Mouse (Mus musculus): ENCODE results near the gene Pcdh15. TPM values are rescaled to one million over a fixed set of nuclear protein-coding genes. Genes with fewer than 3 reads are reported as not detected.
A peak's percentile ranks its signal among the peaks of the same experiment; 100 is the strongest.

The Pcdh15 gene
- total and polyA plus RNA-seq, 2 experiments from 2014 or later, result 9.8 to 38.2 TPM

GRCm38 (mm10) chr10:74203650-74204049 lies 1104.5 kb downstream of the Pcdh15 start:
- Histone ChIP-seq H3K36me3 (ENCODE audit: insufficient read depth, low read length) (no peaks in the 10 kb centered on the region), H3K27ac (ENCODE audit: low read depth, low read length) (no peak overlapping the region), H3K9ac (replicated peaks; ENCODE audit: low read length, poor library complexity, severe bottlenecking) (no peak overlapping the region), H3K27me3 (ENCODE audit: insufficient read depth, low read length) (no peaks in the 10 kb centered on the region), H3K9me3 (ENCODE audit: low read length) (no peaks in the 10 kb centered on the region), H3K4me2 (ENCODE audit: low read depth, low read length, poor library complexity, severe bottlenecking) (no peak overlapping the region), H3K4me1 (ENCODE audit: insufficient read depth, low read length) (no peaks in the 10 kb centered on the region), H3K4me3 (ENCODE audit: low read depth, low read length) (no peak overlapping the region)
- ATAC-seq (ENCODE audit: low FRiP score), result no peak
- peak; percentile 89 for TF ChIP-seq CTCF (IDR thresholded peaks at IDR 0.05)
- peak; percentile 74 for DNase-seq (ENCODE audit: low spot score)

DNA sequence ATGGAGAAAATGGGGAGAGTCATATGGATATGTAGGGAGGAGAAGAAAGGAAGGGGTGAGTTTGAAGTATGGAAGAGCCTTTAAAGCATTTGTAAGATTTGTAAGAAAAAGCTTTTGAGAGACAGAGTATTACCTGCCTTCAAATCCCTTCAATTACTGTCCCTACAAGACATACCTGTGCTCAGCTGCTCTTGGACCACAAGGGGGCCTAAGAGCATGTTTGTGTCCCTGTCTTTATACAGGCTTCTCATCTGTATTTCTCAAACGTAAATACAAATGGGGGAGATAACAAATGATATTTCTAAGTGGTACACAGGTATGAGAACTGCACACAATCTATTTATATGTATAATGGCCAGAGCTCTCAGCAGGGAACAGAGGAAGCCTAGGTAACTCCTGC lies 1118.1 kb downstream of the Pcdh15 start:
- TF ChIP-seq CTCF (IDR thresholded peaks at IDR 0.05), result peak; percentile 30
- DNase-seq (ENCODE audit: low spot score) (peak; percentile 4), ATAC-seq (ENCODE audit: low FRiP score) (no peak)
- Histone ChIP-seq H3K36me3 (ENCODE audit: insufficient read depth, low read length) (no peaks in the 10 kb centered on the region), H3K27ac (ENCODE audit: low read depth, low read length) (no peak overlapping the region), H3K9ac (replicated peaks; ENCODE audit: low read length, poor library complexity, severe bottlenecking) (no peak overlapping the region), H3K27me3 (ENCODE audit: insufficient read depth, low read length) (no peaks in the 10 kb centered on the region), H3K4me3 (ENCODE audit: low read depth, low read length) (no peak overlapping the region), H3K4me2 (ENCODE audit: low read depth, low read length, poor library complexity, severe bottlenecking) (no peak overlapping the region), H3K4me1 (ENCODE audit: insufficient read depth, low read length) (no peaks in the 10 kb centered on the region), H3K9me3 (ENCODE audit: low read length) (no peaks in the 10 kb centered on the region)
- WGBS, result 43% methylated on average over 1 of the region's 1 CpGs

- Histone ChIP-seq H3K27ac (ENCODE audit: low read depth, low read length) (no peak overlapping the region), H3K27me3 (ENCODE audit: insufficient read depth, low read length) (no peaks in the 10 kb centered on the region), H3K4me1 (ENCODE audit: insufficient read depth, low read length) (no peaks in the 10 kb centered on the region), H3K9me3 (ENCODE audit: low read length) (no peaks in the 10 kb centered on the region), H3K4me3 (ENCODE audit: low read depth, low read length) (no peak overlapping the region), H3K4me2 (ENCODE audit: low read depth, low read length, poor library complexity, severe bottlenecking) (no peak overlapping the region), H3K36me3 (ENCODE audit: insufficient read depth, low read length) (no peaks in the 10 kb centered on the region), H3K9ac (replicated peaks; ENCODE audit: low read length, poor library complexity, severe bottlenecking) (no peak overlapping the region)
- DNase-seq (ENCODE audit: low spot score), result no peak
- TF ChIP-seq CTCF (IDR thresholded peaks at IDR 0.05), result no peak
- no peak for ATAC-seq (ENCODE audit: low FRiP score)
- WGBS, result 93% methylated on average over 2 of the region's 2 CpGs
These were observed 1121.3 kb downstream of the Pcdh15 start for GRCm38 (mm10) chr10:74220439-74220838.

DNA sequence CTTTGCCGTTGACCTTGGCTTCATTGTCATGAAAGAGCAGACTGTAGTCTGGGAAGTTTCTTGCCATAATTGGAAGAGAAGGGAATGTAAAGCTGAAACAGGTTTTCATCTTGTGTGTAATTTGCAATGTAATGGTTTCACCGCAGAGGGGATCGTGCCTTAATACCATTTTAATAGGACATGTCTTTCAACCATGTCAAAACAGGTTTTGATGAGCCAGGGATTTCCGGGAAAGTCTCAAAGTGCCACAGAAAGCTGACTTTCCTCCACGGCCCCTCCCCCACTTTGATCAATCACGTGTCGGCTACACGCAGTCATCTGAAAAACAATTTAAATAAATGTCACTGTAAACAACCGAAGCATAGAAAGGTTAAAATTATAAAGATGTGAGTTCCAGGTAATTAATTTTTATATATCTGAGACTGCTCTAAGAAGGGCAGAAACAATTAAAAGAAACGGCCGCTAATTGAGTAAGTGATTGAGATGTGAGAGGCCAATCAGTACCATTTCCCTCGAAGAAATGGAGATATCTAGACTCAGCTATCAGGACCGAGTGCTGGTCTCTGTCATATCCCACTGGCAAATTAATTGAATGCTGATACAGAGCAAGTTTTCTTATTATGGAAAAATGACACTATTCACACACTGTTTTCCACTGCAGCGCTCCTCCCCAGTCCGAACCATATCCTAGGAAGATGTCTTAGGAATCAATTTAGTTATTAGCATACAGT lies 1158.7 kb downstream of the Pcdh15 start:
- Histone ChIP-seq H3K9ac (replicated peaks; ENCODE audit: low read length, poor library complexity, severe bottlenecking) (no peak overlapping the region), H3K36me3 (ENCODE audit: insufficient read depth, low read length) (no peaks in the 10 kb centered on the region), H3K27me3 (ENCODE audit: insufficient read depth, low read length) (no peaks in the 10 kb centered on the region), H3K4me3 (ENCODE audit: low read depth, low read length) (no peak overlapping the region), H3K4me1 (ENCODE audit: insufficient read depth, low read length) (no peaks in the 10 kb centered on the region), H3K4me2 (ENCODE audit: low read depth, low read length, poor library complexity, severe bottlenecking) (no peak overlapping the region), H3K27ac (ENCODE audit: low read depth, low read length) (no peak overlapping the region), H3K9me3 (ENCODE audit: low read length) (no peaks in the 10 kb centered on the region)
- DNase-seq (ENCODE audit: low spot score) (no peak), ATAC-seq (ENCODE audit: low FRiP score) (no peak)
- TF ChIP-seq CTCF (IDR thresholded peaks at IDR 0.05), result no peak
- 71% methylated on average over 15 of the region's 15 CpGs for WGBS

GRCm38 (mm10) chr10:74258639-74259038 lies 1159.5 kb downstream of the Pcdh15 start:
- Histone ChIP-seq H3K4me2 (ENCODE audit: low read depth, low read length, poor library complexity, severe bottlenecking) (no peak overlapping the region), H3K9ac (replicated peaks; ENCODE audit: low read length, poor library complexity, severe bottlenecking) (no peak overlapping the region), H3K36me3 (ENCODE audit: insufficient read depth, low read length) (no peaks in the 10 kb centered on the region), H3K9me3 (ENCODE audit: low read length) (no peaks in the 10 kb centered on the region), H3K27ac (ENCODE audit: low read depth, low read length) (no peak overlapping the region), H3K4me3 (ENCODE audit: low read depth, low read length) (no peak overlapping the region), H3K4me1 (ENCODE audit: insufficient read depth, low read length) (no peaks in the 10 kb centered on the region), H3K27me3 (ENCODE audit: insufficient read depth, low read length) (no peaks in the 10 kb centered on the region)
- ATAC-seq (ENCODE audit: low FRiP score), result no peak
- no peak for TF ChIP-seq CTCF (IDR thresholded peaks at IDR 0.05)
- DNase-seq (ENCODE audit: low spot score), result no peak

DNA sequence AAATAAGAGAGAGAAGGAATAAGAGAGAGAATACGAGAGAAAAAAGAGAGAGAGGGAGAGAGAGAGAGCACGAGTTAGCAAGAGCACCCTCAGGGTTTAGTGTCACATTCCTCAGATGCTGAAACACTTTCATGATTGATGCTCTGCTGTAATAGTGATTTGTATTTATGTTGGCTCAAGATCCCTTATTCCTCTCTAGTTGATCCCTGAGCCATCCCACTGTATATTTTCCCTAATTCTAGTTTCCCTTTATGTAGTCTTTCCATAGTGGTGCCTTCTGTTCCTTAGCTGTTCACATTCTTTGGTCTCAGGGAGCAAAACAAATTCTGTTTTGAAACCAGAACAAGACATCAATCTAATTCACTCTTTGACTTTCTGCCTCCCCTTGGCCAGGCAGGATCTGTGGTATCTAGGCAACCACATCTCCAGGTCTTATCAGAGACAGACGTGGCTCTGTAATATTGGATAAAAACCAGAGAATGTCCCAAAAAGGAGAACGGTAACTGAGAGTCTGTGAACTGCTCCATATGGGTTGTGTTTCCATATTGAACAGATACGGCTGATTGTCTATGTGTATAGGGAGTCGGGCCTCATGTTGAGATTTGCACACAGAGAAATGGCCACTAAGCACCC lies 1170.6 kb downstream of the Pcdh15 start:
- TF ChIP-seq CTCF (IDR thresholded peaks at IDR 0.05), result no peak
- H3K4me1 ChIP-seq (ENCODE audit: insufficient read depth, low read length), result no peaks in the 10 kb centered on the region
- H3K4me3 ChIP-seq (ENCODE audit: low read depth, low read length), result no peak overlapping the region
- no peaks in the 10 kb centered on the region for H3K9me3 ChIP-seq (ENCODE audit: low read length)
- no peak for ATAC-seq (ENCODE audit: low FRiP score)
- H3K36me3 ChIP-seq (ENCODE audit: insufficient read depth, low read length), result no peaks in the 10 kb centered on the region
- H3K9ac ChIP-seq (replicated peaks; ENCODE audit: low read length, poor library complexity, severe bottlenecking), result no peak overlapping the region
- no peaks in the 10 kb centered on the region for H3K27me3 ChIP-seq (ENCODE audit: insufficient read depth, low read length)
- no peak overlapping the region for H3K27ac ChIP-seq (ENCODE audit: low read depth, low read length)
- DNase-seq (ENCODE audit: low spot score), result peak; percentile 36
- 54% methylated on average over 6 of the region's 6 CpGs for WGBS
- no peak overlapping the region for H3K4me2 ChIP-seq (ENCODE audit: low read depth, low read length, poor library complexity, severe bottlenecking)
